Mouse (Mus musculus): ENCODE data around the gene Ociad1. TPM values are rescaled to one million over a fixed set of nuclear protein-coding genes. Genes with fewer than 3 reads are reported as not detected.

Gene Ociad1
- total RNA-seq, 4 experiments from 2014 or later, result 233 to 264 (median 240) TPM

Other genes starting within 250 kb of the Ociad1 start
- 10 to 100 TPM; 32.7 to 38.8 (median 35.1) TPM for gene Fryl, start 36.2 kb upstream of the Ociad1 start, total RNA-seq (2022)
- gene Ociad2, start 48.2 kb downstream of the Ociad1 start, total RNA-seq (2022), result 10 to 100 TPM; 10.4 to 20.9 (median 15.1) TPM
- gene Cwh43, start 113.3 kb downstream of the Ociad1 start, total RNA-seq (2022), result not detected
- gene Dcun1d4, start 188.2 kb downstream of the Ociad1 start, total RNA-seq (2022), result 10 to 100 TPM; 14.0 to 18.6 (median 17.7) TPM